Mouse (Mus musculus) E14TG2a.4 (cell line): ENCODE data around the gene Mterf1a.
A peak's percentile ranks its signal among the peaks of the same experiment; 100 is the strongest.
"Not testable (repeated sequence)": the region's sequence is repeated elsewhere in the genome, so short reads cannot be mapped to it uniquely, and the experiment has no call there.

Source experiments
- H3K27me3 ChIP-seq: 2 replicates; pipeline ENCODE4 v1.6.1; 2014; ENCODE audit warnings: low read length, control low read depth; ENCODE audit not compliant: insufficient read depth
- H3K36me3 ChIP-seq: 2 replicates; pipeline ENCODE4 v1.6.1; 2014; ENCODE audit warnings: low read length, control low read depth; ENCODE audit not compliant: insufficient read depth
- H3K4me1 ChIP-seq: replicated peaks from 2 replicates; pipeline ENCODE4 v1.6.1; 2014; ENCODE audit warnings: low read depth, low read length, control low read depth
- H3K4me3 ChIP-seq: replicated peaks from 2 replicates; pipeline ENCODE4 v1.5.1; 2014; ENCODE audit warnings: mild to moderate bottlenecking, low read length
- H3K9me3 ChIP-seq: 2 replicates; pipeline ENCODE4 v1.6.1; 2014; ENCODE audit warnings: low read length, control low read depth
- CTCF ChIP-seq: conservative IDR thresholded peaks from 2 replicates; pipeline ENCODE4 v1.5.1; 2014; ENCODE audit warnings: low read length
- NANOG ChIP-seq: IDR thresholded peaks from 2 replicates; pipeline ENCODE4 v1.6.1; 2014; ENCODE audit warnings: borderline replicate concordance, low read length, mixed read lengths
- POU5F1 ChIP-seq: IDR thresholded peaks from 2 replicates; pipeline ENCODE4 v1.6.1; 2014; ENCODE audit warnings: low read length, borderline replicate concordance

Mterf1a gene

GRCm38 (mm10) chr5:3931636-3932035, 37.9 kb upstream of the Mterf1a start:
- TF ChIP-seq CTCF, result no peak
- TF ChIP-seq NANOG, result no peak
- TF ChIP-seq POU5F1, result no peak
- Histone ChIP-seq H3K36me3 (no peaks in the 10 kb centered on the region), H3K27me3 (peaks cover 2% of the 10 kb centered on the region; the same call in 1 of the 2 replicates), H3K4me3 (no peak overlapping the region), H3K9me3 (no peaks in the 10 kb centered on the region), H3K4me1 (peaks cover 30% of the 10 kb centered on the region)

GRCm38 (mm10) chr5:3930760-3931159, 37.0 kb upstream of the Mterf1a start:
- no peaks in the 10 kb centered on the region for H3K36me3 ChIP-seq
- peaks cover 2% of the 10 kb centered on the region; the same call in 1 of the 2 replicates for H3K27me3 ChIP-seq
- no peak overlapping the region for H3K4me3 ChIP-seq
- no peaks in the 10 kb centered on the region for H3K9me3 ChIP-seq
- TF ChIP-seq NANOG, result no peak
- no peak for TF ChIP-seq CTCF
- no peak for TF ChIP-seq POU5F1
- peaks cover 34% of the 10 kb centered on the region for H3K4me1 ChIP-seq

- Histone ChIP-seq H3K27me3 (peaks cover 2% of the 10 kb centered on the region; the same call in 1 of the 2 replicates), H3K36me3 (no peaks in the 10 kb centered on the region), H3K4me3 (peak overlapping the region; percentile 85), H3K4me1 (peaks cover 34% of the 10 kb centered on the region), H3K9me3 (no peaks in the 10 kb centered on the region)
- no peak for TF ChIP-seq CTCF
- TF ChIP-seq NANOG, result no peak
- no peak for TF ChIP-seq POU5F1
These were observed 34.9 kb upstream of the Mterf1a start for GRCm38 (mm10) chr5:3928690-3929046.

DNA sequence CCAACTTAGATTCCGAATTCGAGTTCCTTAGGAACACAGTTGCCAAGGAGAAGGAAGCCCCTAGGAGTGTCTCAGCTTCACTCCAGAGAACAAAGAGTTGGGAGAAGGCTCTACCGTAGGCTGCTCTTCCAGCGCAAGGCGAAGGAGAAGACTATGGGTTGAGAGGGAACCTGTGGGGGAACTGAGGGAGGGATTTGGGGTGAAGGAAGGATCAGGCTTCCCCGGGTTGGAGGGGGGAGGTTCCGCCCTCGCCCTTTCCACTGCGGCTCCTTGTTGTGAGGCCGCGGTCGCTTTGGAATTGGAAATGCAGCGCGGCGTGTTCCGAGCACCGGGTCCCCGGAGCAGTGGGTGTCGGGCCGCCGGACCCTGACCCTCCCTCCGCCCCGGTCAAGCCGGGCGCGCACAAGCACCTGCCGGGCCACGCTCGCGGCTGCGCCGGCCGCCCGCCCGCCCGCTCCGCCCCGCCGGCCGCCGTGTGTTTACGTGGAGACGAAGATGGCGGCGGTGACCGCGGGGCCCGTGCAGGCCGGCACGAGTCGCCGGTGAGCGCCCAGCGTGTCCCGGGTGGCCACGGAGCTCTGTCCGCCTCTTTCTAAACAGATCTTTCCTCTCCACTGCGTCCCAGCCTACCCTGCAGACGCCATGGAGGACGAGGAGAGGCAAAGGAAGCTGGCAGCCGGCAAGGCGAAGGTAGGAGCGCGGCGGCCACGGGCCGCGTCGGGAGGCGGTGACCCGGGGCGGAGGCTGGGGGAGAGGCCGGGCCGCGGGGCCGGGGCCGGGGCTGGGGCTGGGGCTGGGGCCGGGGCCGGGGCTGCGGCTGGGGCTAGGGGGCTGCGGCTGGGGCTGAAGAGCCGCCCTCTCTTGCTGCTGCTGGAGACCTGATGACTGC, 34.3 kb upstream of the Mterf1a start, which contains the start of gene Akap9:
Gene Akap9 (plus strand): TSS at position 254 of the 889 bp plus-strand sequence.
- peak within 1 kb of the TSS; percentile 85 for H3K4me3 ChIP-seq

GRCm38 (mm10) chr5:3926666-3927065, 32.9 kb upstream of the Mterf1a start:
- no peak for TF ChIP-seq NANOG
- no peak for TF ChIP-seq POU5F1
- Histone ChIP-seq H3K27me3 (peaks cover 2% of the 10 kb centered on the region; the same call in 1 of the 2 replicates), H3K9me3 (no peaks in the 10 kb centered on the region), H3K4me3 (no peak overlapping the region), H3K36me3 (no peaks in the 10 kb centered on the region), H3K4me1 (peaks cover 30% of the 10 kb centered on the region)

More for the DNA sequence above, 34.3 kb upstream of the Mterf1a start, which contains the start of gene Akap9:
- TF ChIP-seq NANOG (no peak), POU5F1 (no peak), CTCF (no peak)
- Histone ChIP-seq H3K4me1 (peaks cover 34% of the 10 kb centered on the region), H3K9me3 (no peaks in the 10 kb centered on the region), H3K27me3 (peaks cover 2% of the 10 kb centered on the region; the same call in 1 of the 2 replicates), H3K36me3 (no peaks in the 10 kb centered on the region)

DNA sequence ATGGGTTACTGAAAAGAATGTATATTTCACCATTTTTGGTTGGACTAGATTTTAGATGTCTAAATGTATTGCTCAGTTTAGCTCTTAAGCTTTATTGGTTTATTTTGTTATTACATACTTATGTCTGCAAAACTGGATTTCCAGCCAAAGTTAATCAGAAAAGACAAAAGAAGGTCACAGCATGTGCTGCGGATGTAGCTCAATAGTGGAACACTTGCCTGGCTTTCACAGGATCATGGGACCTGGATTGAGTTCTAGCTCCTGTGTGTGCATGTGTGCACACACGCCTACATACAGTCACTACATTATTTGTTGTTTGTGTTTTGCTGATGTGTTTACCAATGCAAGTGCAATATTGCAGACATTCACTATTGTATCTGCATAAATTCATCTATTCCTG, 28.6 kb upstream of the Mterf1a start:
- Histone ChIP-seq H3K9me3 (no peaks in the 10 kb centered on the region), H3K4me3 (no peak overlapping the region)
- TF ChIP-seq CTCF (no peak), POU5F1 (no peak), NANOG (no peak)

DNA sequence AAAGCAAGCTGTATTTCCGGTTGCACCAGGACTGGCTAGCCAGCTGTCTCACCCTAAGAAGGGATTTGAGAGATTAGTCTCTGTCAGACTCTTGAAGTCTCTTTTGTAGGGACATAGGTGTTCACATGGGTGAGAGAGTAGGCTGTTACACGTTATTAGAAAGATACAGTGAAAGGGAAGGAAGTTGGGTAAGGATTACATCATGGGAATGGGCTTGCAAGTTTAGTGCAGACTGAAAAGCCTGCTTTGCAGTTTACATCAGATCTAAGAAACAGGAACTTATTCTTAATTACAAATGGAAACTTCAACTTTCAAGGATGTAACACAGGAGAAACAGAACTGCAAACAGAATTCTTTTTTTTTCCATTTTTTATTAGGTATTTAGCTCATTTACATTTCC, 11.7 kb upstream of the Mterf1a start:
- Histone ChIP-seq H3K27me3 (no peaks in the 10 kb centered on the region), H3K4me1 (no peaks in the 10 kb centered on the region), H3K4me3 (no peak overlapping the region), H3K36me3 (no peaks in the 10 kb centered on the region), H3K9me3 (peaks cover 7% of the 10 kb centered on the region; the same call in 1 of the 2 replicates)
- TF ChIP-seq NANOG, result no peak
- no peak for TF ChIP-seq CTCF
- no peak for TF ChIP-seq POU5F1

More for the DNA sequence above, 28.6 kb upstream of the Mterf1a start:
- peaks cover 10% of the 10 kb centered on the region for H3K4me1 ChIP-seq
- no peaks in the 10 kb centered on the region for H3K36me3 ChIP-seq
- H3K27me3 ChIP-seq, result no peaks in the 10 kb centered on the region

- not testable (repeated sequence) for H3K27me3 ChIP-seq, H3K36me3 ChIP-seq, H3K4me1 ChIP-seq, H3K4me3 ChIP-seq
- H3K9me3 ChIP-seq, result peaks cover 41% of the 10 kb centered on the region
These were observed 524 bp upstream of the Mterf1a start for GRCm38 (mm10) chr5:3894294-3894619.

DNA sequence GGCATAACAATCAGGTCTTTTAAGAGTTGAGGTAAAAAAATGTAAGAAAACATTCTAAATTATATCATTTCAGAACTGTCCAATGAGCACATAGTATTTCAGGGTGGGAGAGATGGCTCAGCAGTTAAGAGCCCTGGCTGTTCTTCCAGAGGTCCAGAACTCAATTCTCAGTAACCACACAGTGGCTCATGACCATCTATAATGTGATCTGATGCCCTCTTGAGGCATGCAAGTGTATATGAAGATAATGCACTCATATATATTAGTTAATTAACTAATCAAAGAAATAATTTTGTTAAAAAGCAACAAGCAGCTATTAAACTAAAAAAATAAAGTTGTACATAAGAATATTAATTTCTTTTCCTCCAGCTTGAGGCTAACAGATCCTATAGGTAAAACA, 4.5 kb downstream of the Mterf1a start:
- Histone ChIP-seq H3K9me3 (peaks cover under 1% of the 10 kb centered on the region; the same call in 1 of the 2 replicates), H3K4me3 (no peak overlapping the region), H3K27me3 (no peaks in the 10 kb centered on the region), H3K4me1 (peaks cover 9% of the 10 kb centered on the region), H3K36me3 (peaks cover 4% of the 10 kb centered on the region; the same call in 1 of the 2 replicates)
- TF ChIP-seq CTCF (no peak), NANOG (no peak), POU5F1 (no peak)

GRCm38 (mm10) chr5:3886862-3887261, 6.9 kb downstream of the Mterf1a start:
- not testable (repeated sequence) for H3K36me3 ChIP-seq, H3K9me3 ChIP-seq

More at GRCm38 (mm10) chr5:3886862-3887261, 6.9 kb downstream of the Mterf1a start:
- H3K4me1 ChIP-seq, H3K27me3 ChIP-seq, H3K4me3 ChIP-seq: not testable (repeated sequence)
